Mouse (Mus musculus) ES-Bruce4 (cell line): ENCODE measurements around the gene Prss43.

Experiments used
- CTCF ChIP-seq: IDR thresholded peaks from one replicate; pipeline ENCODE4 v1.8.1; 2011; ENCODE audit warnings: low read depth, low read length
- EP300 ChIP-seq: IDR thresholded peaks from 2 replicates; pipeline ENCODE4 v1.6.1; 2011; ENCODE audit warnings: low read depth, low read length; ENCODE audit not compliant: insufficient read depth
- POLR2A ChIP-seq: IDR thresholded peaks from one replicate; pipeline ENCODE4 v1.8.1; 2011; ENCODE audit warnings: low read length; ENCODE audit not compliant: insufficient read depth

DNA sequence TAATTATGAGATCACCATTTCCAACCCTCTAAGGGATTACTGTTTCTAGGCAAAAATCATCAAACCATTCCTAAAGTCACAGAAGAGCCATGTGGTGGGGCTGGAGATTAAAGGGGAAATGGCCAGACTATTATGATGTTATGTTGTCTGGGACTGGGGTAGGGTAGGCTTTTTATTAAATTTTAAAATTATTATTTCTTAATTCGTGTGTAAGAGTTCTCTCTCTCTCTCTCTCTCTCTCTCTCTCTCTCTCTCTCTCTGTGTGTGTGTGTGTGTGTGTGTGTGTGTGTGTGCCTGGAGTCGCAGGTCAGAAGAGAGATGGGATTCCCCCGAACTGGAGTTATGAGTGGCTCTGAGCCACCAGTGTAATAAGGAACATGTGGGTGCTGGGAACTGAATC is at the start of gene Prss43:
- TF ChIP-seq CTCF (no peak), EP300 (no peak), POLR2A (no peak)
